Mouse (Mus musculus): ENCODE data around the gene Gm49369.

Gm49369 gene

DNA sequence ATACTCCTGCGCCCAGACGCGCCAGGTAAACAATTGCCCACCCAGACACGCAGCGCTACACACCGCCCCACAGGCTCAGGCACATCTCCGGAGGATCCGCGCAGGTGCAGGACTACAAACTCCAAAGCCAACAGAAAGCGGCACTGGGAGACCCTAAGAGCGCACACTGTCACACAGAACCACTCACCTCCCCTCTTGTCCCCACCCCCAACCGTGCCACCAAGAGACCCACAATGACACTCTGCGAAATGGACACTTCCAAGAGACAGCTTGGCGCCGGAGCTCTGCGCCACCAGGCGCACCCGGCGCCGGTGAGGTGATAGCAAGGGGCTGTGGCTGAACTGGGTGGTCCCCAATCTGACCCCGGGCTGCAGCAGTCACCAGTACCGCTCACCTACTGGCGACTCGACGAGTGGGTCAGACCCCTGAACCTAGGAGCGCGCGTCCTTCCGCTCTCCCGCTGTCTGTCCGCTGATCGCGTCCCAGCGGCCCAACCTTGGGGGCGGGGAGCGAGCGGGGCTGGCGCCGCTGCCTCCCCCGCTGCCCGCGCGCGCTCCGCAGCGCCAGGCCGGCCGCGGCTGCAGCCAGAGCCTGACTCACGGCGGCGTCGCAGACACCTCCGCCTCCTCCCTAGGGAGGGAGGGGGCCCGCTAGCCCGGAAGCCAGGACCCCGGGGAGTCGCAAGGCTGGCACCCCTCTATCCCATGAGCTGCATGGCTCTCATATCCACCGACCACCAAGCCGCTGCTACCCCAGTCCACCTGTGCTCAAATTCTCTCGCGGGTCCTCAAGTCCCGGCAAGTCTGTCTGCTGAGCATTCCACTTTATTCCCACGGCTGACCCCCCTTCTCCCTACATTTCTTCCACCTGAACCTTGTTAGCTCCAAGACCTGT, 10.5 kb downstream of the Gm49369 start:
- 3% methylated on average over 63 of the region's 64 CpGs for WGBS

DNA sequence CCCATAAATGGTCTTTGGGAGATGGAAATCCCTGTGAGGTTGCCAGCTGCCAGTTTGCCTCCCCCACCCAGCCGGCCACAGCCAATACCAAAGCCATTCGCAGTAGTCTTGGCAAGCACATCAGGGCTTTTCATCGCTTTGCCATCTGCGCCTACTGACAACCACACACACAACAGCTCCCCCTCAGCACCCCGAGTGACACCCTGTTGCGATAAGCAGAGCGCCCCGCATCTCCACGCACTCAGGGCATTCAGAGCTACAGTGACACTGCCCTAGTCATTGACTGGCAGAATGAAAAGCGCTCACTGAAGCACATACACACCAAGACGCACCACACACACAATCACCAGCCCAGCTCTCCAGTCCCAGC, 11.1 kb downstream of the Gm49369 start:
- 9% methylated on average over 11 of the region's 11 CpGs for WGBS

DNA sequence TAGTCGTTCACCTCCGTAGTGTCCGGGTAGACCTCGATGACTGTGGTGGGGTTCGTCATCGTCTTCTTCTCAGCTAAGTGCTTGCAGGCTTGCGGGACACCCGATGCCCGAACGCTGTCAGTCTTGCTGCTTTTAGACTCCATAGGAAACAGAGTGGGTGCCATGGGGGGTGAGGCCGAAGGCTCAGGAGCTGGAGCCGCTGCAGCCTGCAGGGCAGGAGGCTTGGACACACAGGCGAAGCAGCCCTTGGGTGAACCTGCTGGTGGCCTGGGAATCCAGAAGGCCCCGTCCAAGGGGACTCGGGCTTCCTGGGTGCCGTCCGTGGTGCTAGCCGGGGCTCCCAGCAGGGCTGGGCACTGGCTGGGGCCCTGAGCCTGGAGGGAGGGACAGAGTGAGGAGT, 11.5 kb downstream of the Gm49369 start:
- 76% methylated on average over 18 of the region's 18 CpGs for WGBS

DNA sequence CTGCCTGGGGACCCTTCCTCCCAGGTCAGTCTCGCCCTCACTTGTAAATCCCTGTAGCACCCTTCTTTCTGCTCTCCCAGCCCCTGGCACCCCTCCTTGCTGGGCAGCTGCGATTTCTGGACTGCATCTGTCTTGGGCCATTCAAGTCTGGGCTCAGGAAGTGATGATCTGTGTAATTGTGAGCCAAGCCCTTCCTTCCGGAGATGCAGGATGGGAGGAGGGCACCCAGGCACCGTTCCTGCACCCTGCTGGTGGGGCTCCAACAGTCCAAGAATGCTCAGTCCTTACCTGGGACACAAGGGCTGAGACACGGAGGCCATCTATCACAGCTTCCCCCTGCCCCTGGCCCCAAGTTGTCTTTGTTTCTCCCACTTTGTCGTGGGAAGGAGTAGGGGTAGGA, 12.6 kb downstream of the Gm49369 start:
- 69% methylated on average over 6 of the region's 6 CpGs for WGBS

DNA sequence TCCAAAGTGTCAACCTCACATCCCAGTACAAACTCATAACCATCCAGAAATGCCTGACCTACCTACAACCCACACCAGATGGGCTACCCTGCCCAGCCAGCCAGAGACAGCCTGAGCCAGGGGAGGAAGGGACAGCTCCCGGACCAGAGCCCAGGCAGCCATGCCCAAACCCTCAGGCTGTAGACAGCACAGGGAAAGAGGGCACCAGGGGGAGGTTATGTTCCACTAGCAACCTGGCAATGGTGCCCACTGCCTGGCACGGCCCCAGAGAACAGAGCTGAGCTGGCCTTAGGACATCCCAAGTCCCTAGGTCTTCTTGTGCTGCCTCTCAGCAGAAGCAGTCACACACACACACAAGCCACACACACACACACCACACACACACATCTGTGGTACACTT, 13.6 kb downstream of the Gm49369 start:
- WGBS = 67% methylated on average over 2 of the region's 2 CpGs

DNA sequence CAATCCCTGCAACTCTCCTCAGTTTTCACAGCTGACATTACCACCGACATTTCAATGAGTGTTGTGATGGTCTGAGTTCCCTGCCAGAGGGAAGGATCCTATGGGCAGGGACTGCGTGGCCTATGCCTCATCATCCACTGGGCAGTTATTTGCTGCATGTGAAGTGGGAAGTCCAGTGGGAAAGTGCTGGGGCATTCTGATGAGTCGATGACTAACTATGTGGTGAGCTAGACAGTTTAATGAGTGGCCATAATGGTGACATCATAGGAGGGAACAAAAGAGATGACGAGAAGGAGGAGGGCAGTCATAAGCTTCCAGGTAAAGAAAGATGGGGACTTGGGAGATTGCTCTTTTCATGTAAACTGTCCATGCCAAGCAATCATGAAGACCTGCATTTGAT, 19.4 kb downstream of the Gm49369 start:
- WGBS = 74% methylated on average over 4 of the region's 4 CpGs

DNA sequence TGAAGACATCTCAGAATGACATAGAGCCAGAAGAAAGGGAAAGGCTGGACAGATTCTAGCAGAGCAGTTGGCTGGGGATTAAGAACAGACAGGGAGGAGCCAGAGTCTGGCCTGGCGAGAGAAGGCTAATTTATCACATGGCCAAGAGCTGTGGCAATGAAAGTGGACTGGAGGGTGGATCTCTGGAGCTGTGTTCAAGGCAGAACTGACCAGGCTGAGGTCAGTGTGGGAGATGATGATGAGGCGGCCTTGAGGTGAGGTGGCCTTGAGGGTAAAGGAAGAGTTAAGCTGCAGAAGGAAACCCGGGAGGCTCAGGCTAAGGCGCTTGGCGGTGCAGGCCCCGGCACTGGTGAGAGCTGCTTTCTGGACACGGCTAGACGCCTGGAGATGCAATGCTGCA, 23.3 kb downstream of the Gm49369 start:
- 77% methylated on average over 8 of the region's 8 CpGs for WGBS

DNA sequence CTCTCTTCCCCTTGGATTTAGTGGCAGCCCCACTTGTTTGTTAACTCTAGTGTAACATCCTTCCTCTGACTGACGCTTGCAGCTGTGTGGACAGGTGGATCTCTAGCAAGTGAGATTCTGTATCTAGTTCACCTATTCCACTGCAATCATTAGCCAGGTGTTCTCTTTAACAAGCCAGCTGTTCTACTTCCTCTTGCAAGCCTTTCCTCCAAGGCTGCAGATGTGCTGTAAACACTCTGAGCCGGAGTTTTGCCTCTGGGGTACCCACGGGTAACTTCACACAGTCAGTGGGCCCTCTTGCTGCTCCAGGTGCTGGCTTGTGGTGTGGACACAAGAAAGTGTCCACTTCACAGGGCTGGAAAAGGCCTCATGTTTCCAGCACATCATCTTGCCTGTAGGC, 24.9 kb downstream of the Gm49369 start:
- WGBS = 86% methylated on average over 3 of the region's 3 CpGs

DNA sequence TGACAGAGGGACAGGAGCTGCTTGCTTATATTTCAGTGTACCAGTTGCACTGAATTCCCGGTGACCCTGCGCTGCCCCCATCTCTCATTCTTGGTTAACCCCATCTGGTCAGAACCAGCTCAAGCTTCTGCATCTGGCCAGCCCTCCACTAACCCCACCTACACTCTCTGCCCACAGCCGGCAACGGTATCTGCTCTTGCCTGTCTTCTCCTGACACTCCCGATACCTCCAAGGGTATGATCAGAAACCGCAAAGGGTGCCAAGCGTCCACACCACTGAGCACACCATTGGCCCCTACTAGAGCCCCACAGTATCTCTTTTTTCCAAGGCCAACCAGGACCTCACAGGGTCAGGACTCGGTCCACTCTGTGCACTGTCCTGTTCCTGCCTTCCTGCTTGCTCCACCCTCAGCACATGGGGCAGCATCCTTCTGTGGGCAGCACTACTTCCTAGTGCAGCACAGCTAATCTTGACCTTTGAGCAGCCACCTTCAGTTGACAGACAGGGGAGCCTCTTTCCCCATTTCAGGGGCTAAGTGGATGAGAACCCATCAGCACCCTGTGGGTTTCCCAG, 27.7 kb downstream of the Gm49369 start:
- 85% methylated on average over 8 of the region's 8 CpGs for WGBS

DNA sequence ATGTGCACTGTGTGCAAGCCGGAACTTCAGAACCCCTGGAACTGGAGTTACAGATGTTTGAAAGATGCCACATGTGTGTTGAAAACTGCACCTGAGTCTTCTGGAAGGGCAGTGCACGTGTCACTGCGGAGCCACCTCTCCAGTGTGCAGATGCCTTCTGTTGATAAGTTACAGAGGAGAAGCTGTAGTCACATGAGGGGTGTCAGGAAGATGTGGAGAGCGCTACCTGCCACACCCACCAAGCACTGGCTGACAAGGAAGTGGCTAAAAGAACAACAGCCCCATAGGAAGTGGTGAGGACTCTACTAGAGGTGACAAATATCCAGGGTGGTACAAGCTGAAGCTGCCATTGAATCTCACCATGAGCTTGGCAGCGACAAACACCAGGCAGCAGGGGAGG, 28.6 kb downstream of the Gm49369 start:
- 82% methylated on average over 5 of the region's 5 CpGs for WGBS

DNA sequence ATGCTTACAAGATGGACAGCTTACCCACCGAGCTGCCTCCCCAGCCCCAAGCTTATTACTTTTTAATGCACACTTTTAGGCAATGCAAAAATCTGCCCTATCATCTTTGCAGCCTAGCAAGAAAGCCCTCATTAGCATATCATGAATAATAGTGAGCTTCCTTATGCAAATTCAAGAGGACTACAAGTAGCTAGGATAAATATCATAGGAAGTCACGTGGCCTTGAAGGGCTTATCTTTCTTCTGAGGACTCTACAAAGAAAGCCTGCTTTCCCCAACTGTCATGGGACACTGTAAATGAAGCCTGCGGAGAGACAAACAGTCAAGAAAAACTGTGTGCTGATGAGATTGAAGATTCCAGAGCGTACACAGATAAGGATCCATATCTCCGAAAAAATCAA, 30.9 kb downstream of the Gm49369 start:
- 70% methylated on average over 5 of the region's 5 CpGs for WGBS

DNA sequence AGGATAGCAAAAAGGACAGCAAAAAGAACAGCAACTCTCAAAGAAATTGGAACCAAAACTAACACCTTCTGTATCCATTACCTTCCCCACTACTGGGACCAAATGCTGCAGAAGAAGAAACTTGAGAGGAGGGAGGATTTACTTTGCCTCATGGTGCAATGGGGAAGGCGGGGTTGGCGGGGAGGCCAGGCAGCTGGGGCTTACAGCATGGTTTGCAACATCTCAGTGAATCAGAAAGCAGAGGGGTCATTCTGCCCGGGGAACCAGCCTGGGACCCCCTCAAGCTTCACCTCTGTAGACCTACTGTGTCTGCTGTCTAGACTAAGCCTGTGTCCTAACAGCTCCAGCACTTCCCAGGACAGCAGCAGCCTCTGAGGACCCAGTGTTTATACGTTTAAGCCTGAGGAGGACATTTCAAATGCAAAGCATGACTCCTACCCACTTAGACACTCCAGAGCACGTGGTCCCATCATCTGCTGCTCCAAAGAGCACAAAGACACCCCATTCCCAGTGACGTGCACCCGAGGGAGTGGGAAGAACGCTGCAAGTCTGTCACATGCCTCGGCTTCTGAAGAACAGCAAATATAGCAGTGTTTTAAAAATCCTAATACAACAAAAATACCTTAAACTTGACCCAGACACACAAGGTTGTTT, 33.0 kb downstream of the Gm49369 start:
- WGBS = 18% methylated on average over 9 of the region's 9 CpGs

DNA sequence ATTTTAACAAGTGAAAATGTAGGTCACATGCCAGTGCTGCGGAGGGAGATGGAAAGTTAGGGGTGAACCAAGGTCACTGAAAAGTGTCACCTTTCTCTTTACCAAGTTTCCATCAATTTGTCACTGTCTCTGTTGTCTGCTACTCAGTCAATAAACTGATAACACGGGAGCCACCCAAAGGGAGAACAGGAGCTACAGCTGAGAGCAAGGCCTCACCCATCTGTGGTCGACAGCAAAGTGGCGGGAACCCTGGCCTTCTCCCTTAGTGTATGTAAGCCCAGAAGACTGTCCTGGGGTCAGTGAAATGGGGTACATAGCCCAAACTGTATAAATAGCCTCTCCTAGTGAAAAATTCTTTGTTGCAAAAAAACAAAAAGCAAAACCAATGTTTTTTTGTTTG, 34.9 kb downstream of the Gm49369 start:
- 92% methylated on average over 4 of the region's 4 CpGs for WGBS

DNA sequence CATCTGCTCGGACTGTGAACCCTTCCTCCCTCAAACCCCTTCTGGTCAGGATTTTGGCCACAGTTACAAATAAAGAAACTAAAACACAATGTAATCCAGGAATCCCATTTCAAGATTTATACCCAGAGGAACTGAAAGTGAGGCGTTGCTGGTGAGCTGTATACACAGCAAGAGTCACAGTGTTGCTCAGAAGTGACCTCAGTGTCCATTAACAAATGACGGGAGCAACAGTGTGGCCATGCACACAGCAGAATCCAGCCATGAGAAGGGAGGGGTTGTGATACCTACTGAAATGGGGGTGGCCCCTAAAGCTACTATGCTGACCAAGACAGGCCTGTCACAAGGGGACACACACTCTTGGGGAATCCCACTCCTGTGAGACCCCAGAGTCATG, 40.2 kb downstream of the Gm49369 start:
- WGBS = 86% methylated on average over 3 of the region's 3 CpGs

DNA sequence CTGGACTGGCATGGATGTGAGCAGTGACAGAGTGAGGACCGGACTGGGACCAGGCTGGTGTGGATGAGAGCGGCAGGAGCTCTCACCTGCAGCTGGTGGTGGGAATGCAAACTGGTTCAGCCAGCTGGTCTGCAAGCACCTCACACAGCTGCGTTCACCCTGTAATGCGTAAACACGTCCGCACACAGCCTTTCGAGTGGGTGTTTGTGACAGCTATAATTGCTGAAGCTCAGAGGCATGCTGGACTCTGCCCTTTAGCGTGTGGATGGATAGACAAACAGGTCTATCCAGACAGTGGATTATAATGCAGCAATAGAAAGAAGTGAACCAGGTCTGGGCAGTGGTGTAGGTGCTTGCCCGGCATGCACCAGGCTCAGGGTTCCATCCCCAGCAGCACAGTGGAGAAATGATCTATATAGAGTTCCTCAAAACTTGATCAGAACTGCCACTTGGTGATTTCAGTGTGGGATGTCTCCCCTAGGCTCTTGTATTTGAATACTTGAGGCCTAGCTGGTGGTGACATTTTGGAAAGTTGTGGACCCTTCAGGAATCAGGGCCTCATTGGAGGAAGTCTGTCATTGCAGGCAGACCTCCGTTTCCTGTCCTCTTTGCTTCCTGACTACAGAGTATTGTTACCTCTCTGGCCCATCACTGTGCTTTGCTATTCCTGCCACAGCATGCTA, 40.8 kb downstream of the Gm49369 start:
- WGBS = 74% methylated on average over 10 of the region's 10 CpGs

DNA sequence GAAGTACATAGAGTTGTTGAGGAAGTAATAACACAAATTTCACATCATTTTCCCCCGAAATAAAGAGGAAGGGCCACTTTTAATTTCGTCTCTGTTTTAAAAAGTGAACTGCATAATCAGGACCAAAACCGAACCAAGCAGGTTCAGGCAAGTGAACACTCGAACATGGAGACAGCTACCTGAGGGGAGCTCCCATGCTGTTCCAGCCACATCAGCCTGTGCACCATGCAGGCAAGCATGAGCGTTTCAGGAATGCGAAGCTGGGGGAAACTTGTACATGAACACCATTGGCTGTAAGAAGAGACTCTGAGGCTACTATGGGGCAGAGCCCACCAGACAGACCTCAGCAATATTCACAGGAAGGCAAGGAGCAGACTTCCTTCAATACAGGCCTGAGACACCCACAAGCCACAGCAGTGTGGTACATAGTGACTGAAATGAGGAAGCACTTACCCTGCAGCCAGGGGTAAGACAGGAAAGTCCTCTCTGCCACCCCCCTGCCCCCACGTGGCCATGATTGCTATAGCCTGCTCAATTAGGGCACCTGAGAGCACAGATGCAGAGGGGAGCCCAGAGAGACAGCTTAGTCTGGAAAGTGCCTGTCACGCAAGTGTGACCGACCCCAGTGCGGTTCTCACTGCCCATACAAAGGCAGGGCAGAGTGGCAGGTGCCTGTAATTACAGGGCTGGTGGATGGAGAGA, 42.0 kb downstream of the Gm49369 start:
- WGBS = 69% methylated on average over 10 of the region's 10 CpGs

DNA sequence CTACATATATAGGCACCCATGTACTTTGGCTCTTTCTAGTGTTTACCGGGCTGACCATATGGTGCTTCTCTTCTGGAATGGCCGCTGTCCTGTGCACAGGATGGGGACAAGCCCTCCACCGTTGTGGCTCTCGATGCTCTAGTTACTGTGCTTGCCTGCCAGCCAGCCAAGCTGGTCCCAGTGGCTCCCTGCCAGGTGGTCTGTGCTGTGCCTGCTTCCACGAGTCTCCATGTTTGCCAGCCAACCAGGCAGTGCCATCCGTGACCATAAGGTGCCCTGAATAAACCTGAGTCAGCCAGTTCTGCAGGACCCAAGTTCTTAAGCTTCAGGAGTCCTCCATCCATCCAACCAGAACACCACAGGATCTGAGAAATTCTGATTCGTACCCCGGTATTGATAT, 47.3 kb downstream of the Gm49369 start:
- WGBS = 81% methylated on average over 8 of the region's 8 CpGs

DNA sequence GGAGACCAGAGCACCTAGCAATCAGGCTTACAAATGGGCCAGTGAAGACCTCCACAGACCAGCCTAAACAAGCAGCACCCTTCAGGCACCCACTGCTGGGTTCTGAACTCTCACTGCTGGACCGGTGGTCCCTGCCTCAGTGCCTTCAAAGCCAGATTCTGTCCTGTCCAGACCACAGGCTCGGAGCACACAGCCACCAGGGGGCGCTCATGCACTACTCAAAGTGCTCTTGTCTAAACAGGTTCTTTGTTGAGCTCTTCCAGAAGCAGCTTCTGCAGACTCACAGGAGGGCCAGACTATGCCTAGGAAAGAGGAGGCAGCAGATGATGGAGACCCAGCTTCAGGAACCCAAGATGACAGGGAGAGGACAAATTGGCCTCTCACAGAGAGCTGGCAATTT, 48.2 kb downstream of the Gm49369 start:
- WGBS = 5% methylated on average over 3 of the region's 3 CpGs

DNA sequence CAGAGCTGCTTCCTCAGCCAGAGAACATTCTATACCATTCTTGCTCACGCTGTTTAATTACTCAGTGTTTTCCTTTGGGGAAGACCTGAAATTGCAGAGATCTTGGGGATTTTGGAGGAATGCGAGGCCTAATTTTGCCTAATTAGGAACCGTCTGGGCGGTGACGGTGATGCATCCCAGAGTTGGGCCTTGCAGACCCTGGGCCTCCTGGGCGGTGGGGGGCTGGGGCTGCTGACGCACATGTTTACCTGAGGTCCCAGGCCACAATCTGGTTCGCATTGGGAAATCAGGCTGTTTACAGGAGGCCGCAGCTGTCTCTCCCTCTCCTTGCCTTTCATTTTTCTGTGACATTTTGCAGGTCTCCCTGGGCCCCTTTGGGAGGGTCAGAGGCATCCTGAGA, 49.7 kb downstream of the Gm49369 start:
- WGBS = 91% methylated on average over 5 of the region's 9 CpGs

DNA sequence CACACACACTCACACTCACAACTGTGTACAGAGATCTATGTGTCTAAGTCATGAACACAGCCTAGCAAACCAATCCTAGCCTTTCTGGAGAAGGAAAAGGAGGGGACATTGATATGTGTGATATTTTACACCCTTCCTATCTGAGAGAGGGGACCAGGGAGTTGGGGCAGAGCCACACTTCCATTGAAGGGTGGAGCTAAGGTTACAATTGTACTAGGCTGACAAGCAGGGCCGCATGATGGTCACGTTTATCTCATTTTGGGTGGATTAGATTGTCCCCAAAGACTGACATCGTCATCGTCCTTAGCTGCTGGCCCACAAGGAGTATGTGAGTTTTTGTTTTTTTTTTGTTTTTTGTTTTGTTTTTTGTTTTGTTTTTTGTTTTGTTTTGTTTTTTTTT, 51.2 kb downstream of the Gm49369 start:
- WGBS = 93% methylated on average over 4 of the region's 4 CpGs

DNA sequence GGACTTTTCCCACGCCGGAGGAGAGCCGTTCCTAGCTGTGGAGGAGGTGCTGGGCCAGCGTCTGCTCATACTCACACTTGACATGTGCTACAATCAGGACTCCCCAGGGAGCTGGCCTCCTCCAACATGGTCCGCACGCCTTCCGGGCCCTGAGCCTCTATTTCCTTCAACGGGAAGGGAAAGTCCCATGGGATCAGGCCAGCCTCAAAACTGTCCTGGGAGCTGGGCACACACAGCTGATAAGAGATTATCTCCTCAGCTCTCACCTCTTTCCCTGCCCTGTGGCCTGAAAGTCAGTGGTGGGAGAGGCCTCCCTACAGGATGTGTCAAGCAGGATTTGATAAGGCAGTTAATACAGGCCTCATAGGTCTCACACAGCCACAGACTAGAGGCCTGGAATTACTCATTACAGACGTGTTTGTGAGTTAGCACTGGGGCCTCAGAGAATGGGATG, 52.2 kb downstream of the Gm49369 start:
- WGBS = 79% methylated on average over 9 of the region's 9 CpGs

DNA sequence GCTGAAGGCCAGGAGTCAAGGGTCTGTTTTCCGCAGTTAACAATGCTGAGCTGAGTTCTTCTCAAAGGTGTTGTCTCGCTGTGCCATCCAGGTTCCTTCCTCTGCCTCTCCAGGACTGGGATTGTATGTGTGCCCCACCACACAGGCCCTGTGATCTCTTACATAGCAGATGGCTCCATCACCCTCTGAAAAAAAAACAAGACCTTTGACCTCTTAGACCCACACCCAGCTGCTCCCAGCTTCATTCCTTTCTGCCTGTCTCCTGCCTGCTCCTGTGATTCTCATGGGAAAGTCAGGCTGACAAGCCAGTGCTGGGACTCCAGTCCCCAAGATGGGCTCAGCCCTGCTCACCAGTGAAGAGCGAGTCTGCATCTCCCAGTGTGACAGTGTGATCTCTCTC, 54.0 kb downstream of the Gm49369 start:
- 92% methylated on average over 3 of the region's 3 CpGs for WGBS

All from cerebral cortex, adult 2 months (tissue).